Mouse (Mus musculus): ENCODE results near the gene Oscp1. TPM values are rescaled to one million over a fixed set of nuclear protein-coding genes. Genes with fewer than 3 reads are reported as not detected.

Oscp1 gene
- total RNA-seq, 2 experiments from 2014 or later: 3.5 to 4.1 TPM

DNA sequence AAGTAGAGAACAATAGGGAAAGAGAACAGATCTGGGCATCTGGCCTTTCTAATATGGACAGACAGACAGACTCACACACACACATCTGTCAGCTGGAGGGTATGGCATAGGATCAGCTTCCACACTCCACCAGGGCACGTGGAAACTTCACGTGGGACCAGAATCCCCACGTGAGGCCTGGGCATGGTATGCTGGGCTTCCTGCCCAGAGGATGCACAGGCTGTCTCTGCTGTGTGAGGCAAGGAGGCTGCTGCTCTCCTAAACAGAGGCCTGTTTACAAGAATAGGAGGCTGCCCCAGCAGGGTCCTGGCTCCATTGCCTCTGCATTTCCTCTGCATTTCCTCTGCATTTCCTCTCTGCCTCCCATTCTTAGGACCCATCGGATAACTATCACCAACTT, 76.3 kb downstream of the Oscp1 start:
- intact Hi-C loops (cut with DNase I): no loop called here
- DNase-seq: no peak

DNA sequence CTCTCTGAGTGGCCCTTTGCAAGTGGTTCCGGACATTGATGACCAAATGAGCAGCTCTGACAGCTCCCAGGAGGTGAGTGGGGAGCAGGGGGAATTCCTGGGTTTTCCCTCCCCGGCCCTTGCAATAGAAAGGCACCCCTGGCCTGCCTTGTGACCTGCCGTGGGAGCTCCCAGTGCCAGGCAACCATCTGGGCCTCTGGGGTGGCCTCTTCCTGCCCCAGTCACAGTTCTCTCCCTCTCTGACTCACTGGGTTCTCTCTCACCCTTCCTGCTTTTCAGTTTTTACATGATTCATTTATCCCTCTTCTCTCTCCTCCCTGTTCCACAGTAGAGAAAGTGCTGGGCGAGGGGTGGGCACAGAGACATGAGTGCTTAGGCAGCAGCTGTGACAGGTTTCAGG, 79.4 kb downstream of the Oscp1 start:
- no peak for DNase-seq

GRCm38 (mm10) chr4:126141021-126141420, 82.7 kb downstream of the Oscp1 start:
- no peak for DNase-seq
- intact Hi-C loops (cut with DNase I): no loop called here

More for the DNA sequence above, 79.4 kb downstream of the Oscp1 start:
- intact Hi-C loops (cut with DNase I): no loop called here

Other genes with a start within 250 kb of the Oscp1 start
- gene Csf3r, start 34.0 kb upstream of the Oscp1 start, total RNA-seq (2021): under 1 TPM; 0.47 to 0.77 TPM
- gene Mrps15, start 11.6 kb upstream of the Oscp1 start, total RNA-seq (2021): 10 to 100 TPM; 64.2 to 64.3 TPM
- gene Lsm10, start 38.1 kb downstream of the Oscp1 start, total RNA-seq (2021): 10 to 100 TPM; 11.0 to 14.3 TPM
- gene Stk40, start 45.4 kb downstream of the Oscp1 start, total RNA-seq (2021): 10 to 100 TPM; 22.8 to 32.7 TPM
- gene Eva1b, start 89.2 kb downstream of the Oscp1 start, total RNA-seq (2021): 10 to 100 TPM; 36.3 to 37.0 TPM
- gene Sh3d21, start 104.9 kb downstream of the Oscp1 start, total RNA-seq (2021): 1 to 10 TPM; 2.1 to 2.7 TPM
- 100 to 1,000 TPM; 160 to 172 TPM for gene Thrap3, start 144.2 kb downstream of the Oscp1 start, total RNA-seq (2021)
- gene Map7d1, start 197.8 kb downstream of the Oscp1 start, total RNA-seq (2021): 100 to 1,000 TPM; 214 to 239 TPM
- 10 to 100 TPM; 50.8 to 54.0 TPM for gene Trappc3, start 203.8 kb downstream of the Oscp1 start, total RNA-seq (2021)
- 1 to 10 TPM; 1.8 to 2.1 TPM for gene Col8a2, start 228.2 kb downstream of the Oscp1 start, total RNA-seq (2021)

Measured in heart, postnatal 10 days (tissue).